Mouse (Mus musculus): ENCODE results near the gene Wdr46. TPM values are rescaled to one million over a fixed set of nuclear protein-coding genes. Genes with fewer than 3 reads are reported as not detected.
"Not testable (repeated sequence)": the region's sequence is repeated elsewhere in the genome, so short reads cannot be mapped to it uniquely, and the experiment has no call there.

The Wdr46 gene
- polyA plus RNA-seq, 1 experiment = 19.1 TPM

DNA sequence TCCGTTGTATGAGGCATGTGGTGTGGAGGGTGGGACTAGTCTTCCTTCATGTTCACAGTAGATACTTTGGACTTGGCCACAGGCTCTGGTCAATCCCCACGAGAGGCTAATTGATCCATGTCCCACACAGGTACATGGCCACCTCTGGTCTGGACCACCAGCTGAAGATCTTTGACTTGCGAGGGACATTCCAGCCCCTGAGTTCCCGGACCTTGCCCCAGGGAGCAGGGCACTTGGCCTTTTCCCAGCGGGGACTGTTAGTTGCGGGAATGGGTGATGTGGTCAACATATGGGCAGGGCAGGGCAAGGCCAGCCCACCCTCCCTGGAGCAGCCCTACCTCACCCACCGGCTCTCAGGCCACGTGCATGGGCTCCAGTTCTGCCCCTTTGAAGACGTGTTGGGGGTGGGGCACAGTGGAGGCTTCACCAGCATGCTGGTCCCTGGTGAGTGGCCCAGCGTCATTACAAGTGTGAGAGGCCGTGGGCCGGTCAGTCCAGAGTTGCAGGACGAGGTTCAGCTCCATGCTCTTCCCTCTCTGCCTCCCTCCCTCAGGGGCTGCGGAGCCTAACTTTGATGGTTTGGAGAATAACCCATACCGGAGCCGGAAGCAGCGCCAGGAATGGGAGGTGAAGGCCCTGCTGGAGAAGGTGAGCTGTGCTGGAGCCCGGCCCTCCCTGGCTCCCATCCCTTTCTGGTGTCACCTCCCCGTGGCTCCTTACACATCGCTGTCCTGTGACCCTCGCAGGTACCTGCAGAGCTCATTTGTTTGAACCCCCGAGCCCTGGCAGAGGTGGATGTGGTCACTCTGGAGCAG, 7.8 kb downstream of the Wdr46 start:
- no peak for DNase-seq (ENCODE audit: low read depth, low spot score)

DNA sequence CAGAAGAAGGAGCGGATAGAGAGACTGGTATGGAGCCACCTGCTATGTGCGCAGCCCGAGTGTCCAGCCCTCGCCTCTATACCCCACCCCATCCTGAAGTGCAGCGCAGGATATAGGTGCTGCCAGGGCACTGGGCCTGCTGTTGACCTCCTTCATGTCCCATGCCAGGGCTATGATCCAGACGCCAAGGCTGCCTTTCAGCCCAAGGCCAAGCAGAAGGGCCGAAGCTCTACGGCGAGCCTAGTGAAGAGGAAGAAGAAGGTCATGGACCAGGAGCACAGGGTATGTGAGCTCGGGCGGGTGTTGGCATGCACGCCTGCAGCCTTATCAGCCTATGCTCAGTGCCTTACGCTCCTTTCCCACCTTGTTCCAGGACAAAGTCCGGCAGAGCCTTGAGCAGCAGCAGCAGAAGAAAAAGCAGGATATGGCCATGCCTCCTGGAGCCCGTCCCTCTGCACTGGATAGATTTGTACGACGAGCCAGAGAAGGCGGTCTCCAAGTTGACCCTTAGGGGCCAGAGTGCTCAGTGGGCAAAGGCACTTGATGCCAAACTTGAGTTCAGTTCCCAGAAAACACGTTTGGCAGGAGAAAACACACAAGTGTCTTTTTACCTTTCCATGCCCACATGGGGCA, 8.6 kb downstream of the Wdr46 start:
- 43% methylated on average over 19 of the region's 19 CpGs for WGBS
- no peak for DNase-seq (ENCODE audit: low read depth, low spot score)

More for the DNA sequence above, 7.8 kb downstream of the Wdr46 start:
- WGBS = 81% methylated on average over 22 of the region's 22 CpGs

DNA sequence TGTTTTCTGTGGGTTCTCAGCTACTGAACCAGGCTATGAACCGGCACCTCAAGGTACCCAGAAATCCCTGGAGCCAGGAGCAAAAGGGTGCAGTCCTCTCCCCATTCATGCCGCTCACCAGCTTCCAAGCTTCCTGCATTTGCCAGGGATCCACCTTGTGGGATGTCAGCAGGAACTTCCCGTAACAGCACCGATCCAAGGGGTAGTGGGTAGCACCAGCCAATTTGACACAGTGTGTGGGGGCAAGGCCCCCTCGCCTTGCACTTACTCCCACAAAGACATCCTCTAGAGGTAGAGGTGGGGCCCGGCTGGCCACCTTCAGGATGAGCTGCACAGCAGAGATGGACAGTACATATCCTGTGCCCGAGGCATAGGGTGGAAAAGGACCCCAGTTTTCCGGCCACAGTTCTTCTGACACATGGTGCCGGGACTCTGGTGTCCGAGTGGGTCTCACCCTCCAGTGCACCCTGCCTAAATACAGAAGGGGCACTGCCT, 9.7 kb downstream of the Wdr46 start:
- DNase-seq (ENCODE audit: low read depth, low spot score) = no peak
- 74% methylated on average over 10 of the region's 10 CpGs for WGBS

DNA sequence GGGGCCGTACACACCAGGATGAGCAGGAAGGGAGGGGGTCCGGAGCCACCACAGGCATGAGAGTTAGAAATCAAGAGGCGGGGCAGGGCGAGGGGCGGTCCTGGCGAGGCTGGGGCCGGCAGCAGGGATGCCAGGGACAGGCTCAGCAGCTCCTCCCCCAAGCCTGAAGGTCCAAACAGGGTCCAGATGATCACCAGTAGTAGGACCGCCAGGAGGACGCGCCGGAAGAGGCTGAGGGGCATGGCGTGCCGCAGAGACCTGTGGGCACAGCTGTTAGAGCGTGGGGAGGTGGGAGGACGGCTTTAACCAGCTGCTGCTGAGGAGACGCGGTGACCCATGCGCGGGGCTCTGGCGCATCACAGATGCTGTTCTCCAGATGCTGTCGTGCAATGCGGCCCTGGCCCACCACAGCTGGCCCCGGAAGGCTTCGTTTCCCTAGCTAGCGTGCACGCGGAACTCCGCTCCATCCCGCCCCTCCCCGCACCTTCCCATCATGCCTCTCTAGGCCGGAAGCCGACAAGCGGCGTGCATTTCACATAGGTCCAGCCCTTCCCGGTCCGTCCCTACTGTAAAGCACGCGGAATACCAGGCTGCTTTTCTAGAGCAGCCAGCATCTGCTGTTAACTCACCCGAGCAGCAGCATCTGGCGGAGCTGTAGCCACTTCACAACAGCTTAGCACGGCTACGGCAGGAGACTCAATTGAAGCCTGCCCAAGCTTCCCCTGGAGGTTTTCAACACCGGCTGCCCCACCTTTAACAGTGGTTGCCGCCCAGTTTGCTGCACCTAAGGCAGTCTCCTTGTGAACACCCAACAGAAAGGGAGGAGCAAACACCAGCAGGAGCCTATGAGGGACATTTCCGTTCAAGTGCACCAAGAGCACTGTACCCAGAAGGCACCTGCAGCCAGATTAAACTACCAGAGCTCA, 10.8 kb downstream of the Wdr46 start, which contains the start of gene B3galt4:
B3galt4 (minus strand) TSS at position 468 of the 926 bp plus-strand sequence.
- DNase-seq (ENCODE audit: low read depth, low spot score) = peak; percentile 74
- WGBS = under 1% methylated on average over 45 of the region's 45 CpGs

DNA sequence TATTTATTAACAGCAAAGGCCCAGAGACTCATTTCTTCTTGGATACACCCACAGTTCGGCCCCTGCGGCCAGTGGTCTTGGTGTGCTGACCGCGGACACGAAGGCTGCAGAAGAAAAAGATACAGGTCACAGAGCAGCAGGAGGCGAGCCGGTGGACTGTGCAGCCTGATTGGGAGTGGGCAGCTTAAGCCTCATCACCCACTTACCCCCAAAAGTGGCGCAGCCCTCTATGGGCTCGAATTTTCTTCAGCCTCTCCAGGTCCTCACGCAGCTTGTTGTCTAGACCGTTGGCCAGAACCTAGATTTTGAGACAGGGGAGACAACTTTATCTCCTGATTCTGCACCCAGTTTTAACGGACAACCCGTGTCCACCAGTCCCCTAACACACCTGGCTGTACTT, 11.6 kb downstream of the Wdr46 start:
- not testable (repeated sequence) for DNase-seq (ENCODE audit: low read depth, low spot score)
- WGBS = 67% methylated on average over 13 of the region's 13 CpGs

DNA sequence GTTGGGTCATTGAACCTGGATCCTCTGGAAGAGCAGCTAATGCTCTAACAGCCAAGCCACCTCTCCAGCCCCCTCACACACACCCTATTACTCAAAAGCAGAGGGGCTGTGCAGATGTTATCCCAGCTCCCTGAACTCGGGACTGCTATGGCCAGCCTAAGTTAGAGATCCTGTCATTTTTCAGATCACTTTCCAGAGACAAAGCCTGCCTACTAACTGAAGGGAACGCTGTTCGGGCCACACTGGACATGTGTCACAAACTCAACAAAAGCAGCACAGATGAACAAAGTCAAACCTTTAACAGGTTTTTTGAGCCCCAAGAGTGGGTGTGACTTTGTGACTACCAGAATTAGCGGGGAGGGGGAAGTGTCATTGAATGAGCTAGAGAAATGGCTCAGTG, 12.4 kb downstream of the Wdr46 start:
- no peak for DNase-seq (ENCODE audit: low read depth, low spot score)
- WGBS = 73% methylated on average over 4 of the region's 4 CpGs

DNA sequence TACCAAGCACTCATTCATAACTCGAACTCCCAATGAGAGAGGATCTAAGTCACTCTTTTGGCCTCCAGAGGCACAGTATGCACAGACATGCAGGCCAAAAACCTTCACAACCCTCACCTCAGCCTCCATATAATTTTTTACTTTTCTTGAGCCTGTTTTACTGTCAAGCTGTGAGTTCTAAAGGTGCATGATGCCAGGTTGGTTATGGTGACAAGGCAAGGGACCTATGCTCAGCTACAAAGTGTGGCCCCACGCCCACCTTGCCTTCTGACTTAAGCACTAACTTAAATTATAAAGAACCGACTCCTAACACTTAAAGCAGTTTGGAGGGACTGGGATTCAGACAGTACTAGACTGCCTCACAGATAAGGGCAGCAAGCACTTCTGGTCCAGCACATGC, 12.8 kb downstream of the Wdr46 start:
- DNase-seq (ENCODE audit: low read depth, low spot score) = no peak

DNA sequence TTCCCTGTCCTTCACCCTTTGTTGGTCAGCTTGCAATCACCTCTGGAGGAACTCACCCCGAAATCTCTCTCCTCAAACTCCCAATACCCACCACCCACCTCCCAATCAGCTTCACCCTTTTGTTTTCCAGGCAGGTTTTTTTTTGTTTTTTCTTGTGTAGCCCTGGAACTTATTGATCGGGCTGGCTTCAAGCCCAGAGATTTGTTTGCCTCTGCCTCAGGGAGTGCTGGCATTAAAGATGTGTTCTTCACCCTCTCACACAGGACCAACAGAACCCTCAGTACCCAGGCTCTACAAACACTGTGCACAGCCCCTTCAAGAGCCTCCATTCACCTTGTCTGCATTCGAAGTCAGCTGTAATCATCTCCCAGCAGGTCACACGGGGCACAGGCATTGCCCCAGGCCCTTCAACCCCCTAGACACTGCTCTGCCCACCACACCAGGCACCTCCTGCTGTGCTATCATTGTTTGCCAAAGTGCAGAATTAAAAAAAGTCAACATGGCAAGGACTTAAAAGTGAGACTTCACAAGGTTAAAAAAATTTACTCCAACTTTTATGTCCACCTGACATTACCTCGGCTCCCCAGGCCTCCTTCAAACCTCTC, 13.6 kb downstream of the Wdr46 start:
- WGBS = 21% methylated on average over 5 of the region's 5 CpGs
- DNase-seq (ENCODE audit: low read depth, low spot score) = no peak

More for the DNA sequence above, 12.8 kb downstream of the Wdr46 start:
- 44% methylated on average over 3 of the region's 3 CpGs for WGBS

DNA sequence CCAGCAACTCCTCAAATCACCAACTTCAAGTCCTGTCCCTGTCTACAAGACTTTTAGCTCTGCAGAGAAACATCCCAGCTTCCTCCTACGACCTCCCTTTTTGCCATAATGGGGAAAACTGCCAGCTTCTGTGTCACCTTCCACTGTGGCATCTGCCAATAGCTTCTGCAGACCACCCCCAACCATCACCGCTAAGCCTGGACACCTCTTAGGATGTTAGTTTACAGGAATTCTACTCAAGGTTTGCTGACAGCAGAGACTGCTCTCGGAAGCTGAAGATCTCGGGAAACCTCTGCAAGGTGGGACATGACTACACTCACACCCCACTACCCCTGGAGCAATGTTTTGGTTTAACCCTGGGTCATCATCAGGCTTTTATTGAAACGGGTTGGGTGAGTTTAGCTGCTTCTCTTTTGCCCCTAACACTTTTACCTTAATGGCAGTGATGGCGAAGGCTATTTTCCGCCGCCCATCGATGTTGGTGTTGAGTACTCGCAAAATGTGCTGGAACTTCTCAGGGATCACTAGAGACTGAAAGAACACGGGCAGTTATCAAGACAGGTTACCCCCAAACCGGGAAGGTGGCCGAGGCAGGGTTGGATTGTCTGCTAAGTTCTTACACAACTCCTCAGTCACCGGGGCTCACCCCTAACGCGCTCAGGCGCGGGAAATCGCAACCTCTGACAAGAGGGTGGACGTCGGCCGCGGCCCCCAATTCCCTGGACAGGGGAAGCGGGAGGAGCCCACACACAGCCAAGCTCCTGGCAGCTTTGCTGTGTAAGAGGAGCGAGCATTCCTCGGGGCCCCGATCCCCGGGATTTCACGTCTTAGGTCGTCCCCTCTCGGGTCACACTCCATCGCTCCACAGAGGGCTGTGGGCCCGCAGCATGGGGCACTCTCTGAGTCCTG, 14.4 kb downstream of the Wdr46 start:
- no peak for DNase-seq (ENCODE audit: low read depth, low spot score)
- under 1% methylated on average over 33 of the region's 33 CpGs for WGBS

DNA sequence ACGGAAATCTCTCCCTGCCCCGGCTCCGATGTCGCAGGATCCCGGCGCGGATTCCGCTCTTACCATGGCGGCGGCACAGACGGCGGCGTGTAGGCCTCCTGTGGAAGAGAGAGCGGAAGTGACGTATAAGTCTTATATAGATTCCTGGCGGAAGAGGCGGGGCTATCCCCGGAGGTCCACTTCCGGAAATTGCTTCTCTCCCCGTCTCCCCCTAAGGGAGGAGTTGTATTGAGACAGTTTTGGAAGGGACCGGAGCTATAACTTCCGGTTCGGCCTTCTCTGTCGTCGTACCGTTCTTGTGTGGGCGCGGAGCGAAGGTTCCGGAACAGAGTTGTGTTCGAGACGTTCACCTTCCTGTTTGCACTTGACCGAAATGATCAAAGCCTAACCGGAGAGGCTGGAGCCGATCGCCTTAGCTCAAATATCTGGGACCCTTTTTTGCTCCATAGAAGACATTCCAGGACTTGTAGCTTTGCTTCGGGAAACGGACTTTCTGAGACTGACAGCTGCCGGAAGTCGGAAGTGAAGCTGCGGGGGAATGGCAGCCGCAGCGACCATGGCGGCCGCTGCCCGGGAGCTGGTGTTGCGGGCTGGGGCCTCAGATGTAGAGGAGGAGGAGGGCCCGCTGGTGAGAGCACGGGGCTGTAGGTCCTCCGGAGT, 15.2 kb downstream of the Wdr46 start, which contains the start of the genes Vps52 and Rps18:
Vps52 (plus strand) TSS at position 258 of the 660 bp plus-strand sequence.
Rps18 (minus strand) TSS at position 447 of the 660 bp plus-strand sequence.
- WGBS = under 1% methylated on average over 50 of the region's 50 CpGs
- peak; percentile 85 for DNase-seq (ENCODE audit: low read depth, low spot score)

DNA sequence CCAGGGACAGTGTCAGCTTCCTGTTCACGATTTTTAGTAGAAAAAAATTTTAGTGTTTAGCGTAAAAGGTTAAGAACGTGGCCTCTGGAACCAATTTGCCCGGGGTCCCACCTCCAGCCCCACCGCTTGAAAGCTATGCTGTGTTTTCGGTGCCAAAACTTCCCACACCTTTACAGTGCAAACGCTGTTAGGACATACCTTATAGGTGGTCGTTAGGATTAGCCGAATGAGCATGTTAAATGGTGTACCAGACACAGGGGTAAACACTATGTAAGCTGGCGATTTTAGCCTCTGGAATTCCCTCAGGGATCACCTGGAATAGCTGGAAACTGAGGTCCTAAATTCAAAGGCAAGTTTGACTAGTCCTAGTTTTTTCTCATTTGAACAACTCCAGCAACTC, 15.9 kb downstream of the Wdr46 start:
- no peak for DNase-seq (ENCODE audit: low read depth, low spot score)
- WGBS = 5% methylated on average over 10 of the region's 10 CpGs

DNA sequence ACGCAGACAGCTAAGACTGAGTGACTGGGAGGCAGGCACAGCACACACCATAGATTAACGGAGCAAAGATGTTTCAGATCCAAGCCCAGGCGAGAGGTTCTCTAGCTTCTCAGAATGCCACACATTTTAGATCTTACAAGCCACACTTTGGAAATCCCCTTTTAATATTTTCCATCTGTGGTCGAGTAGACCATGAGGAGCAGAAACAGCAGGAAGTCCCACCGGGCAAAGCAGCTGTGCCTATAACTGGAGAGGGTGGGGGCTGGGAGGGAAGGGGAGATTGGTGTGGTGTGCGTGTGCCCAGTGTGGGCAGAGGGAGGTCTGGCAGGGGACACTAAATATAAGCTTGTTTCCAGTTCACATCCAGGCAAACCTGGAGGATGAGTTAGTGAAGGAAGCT, 17.0 kb downstream of the Wdr46 start:
- 82% methylated on average over 6 of the region's 6 CpGs for WGBS
- no peak for DNase-seq (ENCODE audit: low read depth, low spot score)

DNA sequence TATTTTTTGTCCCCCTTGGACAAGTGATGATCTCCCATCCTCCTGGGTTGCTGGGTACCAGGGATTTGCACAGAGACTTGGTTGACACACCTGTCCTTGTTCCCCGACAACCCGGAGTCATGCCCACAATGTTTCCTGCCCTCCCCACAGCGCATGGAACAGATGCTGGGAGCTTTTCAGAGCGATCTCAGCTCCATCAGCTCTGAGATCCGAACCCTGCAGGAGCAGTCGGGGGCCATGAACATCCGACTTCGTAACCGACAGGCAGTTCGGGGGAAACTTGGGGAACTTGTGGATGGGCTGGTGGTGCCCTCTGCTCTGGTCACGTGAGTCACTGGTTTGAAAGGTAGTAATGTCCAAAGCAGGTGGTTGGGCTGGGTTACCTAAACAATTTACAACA, 18.0 kb downstream of the Wdr46 start:
- no peak for DNase-seq (ENCODE audit: low read depth, low spot score)
- WGBS = 97% methylated on average over 11 of the region's 11 CpGs

DNA sequence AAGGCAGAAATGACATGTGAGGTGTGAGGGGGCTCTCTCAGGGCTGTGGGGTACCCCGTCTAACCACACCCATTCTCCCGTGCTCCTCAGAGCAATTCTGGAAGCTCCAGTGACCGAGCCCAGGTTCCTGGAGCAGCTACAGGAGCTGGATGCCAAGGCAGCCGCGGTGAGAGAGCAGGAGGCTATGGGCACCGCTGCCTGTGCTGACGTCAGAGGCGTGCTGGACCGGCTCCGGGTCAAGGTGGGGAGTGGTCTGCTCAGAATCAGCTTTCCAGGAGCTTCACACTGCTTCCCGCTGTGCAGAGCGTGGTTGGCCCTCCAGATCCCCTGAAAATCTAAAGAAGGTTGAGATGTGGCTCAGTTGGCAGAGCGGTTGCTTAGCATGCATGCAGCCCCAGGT, 18.7 kb downstream of the Wdr46 start:
- DNase-seq (ENCODE audit: low read depth, low spot score) = no peak
- 94% methylated on average over 13 of the region's 13 CpGs for WGBS

DNA sequence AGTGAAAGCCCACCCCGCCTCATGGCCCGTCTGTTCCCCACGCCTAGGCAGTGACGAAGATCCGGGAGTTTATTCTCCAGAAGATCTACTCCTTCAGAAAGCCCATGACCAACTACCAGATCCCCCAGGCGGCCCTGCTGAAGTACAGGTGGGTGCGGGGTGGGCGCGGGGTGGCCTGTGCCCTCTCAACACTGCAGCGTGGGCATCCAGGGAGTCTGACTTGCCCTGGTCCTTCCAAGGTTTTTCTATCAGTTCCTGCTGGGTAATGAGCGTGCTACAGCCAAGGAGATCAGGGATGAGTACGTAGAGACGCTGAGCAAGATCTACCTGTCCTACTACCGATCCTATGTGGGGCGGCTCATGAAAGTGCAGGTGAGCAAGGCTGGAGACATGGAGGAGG, 19.5 kb downstream of the Wdr46 start:
- no peak for DNase-seq (ENCODE audit: low read depth, low spot score)
- 91% methylated on average over 15 of the region's 15 CpGs for WGBS

DNA sequence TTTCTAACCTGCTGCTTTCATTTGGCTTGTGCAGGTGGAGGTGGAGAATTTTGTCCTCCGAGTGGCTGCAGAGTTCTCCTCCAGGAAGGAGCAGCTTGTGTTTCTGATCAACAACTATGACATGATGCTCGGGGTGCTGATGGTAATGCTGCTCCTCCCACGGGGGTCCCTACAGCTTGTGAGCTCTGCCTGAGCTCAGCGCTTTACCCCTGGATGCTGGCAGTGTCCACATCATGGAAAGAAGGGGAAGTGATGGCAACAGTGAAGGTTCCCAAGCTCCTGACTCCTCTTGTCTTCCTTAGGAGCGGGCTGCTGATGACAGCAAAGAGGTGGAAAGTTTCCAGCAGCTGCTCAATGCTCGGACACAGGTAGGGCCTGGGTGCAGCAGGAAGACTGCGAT, 22.4 kb downstream of the Wdr46 start:
- no peak for DNase-seq (ENCODE audit: low read depth, low spot score)
- 93% methylated on average over 7 of the region's 7 CpGs for WGBS

DNA sequence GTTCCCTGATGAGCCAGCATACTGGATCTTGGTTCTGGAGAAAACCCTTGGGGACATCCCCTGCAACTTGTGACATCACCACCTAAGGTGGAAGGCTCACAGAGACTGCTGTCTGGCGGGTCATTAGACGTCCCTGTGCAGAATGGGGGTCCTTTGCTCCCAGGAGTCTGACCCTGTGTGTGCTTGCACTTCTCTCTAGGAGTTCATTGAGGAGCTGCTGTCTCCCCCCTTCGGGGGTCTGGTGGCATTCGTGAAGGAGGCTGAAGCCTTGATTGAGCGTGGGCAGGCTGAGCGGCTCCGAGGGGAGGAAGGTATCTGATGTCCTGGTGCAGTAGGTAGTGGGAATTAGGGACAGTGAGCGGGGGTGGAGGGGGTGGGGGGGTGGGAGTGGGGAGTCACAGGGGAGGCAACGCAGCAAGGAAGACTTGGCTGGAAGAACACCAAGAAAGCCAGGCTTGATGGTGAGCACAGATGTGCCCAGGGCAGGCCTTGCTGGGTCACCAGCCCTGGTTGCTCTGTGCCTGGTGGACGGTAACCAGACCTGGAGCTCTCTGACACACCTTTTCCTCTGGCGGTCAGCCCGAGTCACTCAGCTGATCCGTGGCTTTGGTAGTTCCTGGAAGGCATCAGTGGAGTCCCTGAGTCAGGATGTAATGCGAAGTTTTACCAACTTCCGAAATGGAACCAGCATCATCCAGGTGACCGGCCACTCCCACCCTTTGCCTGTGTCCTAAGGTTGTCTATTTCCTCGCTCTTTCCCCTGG, 24.8 kb downstream of the Wdr46 start:
- DNase-seq (ENCODE audit: low read depth, low spot score) = no peak
- WGBS = 89% methylated on average over 17 of the region's 17 CpGs
